Mouse (Mus musculus): ENCODE measurements at regions not wholly inside any gene's neighbourhood (a gene's known extent, or its start where the extent isn't known, plus 50 kb on each side); places are given as distances from the start of the nearest gene placed in this dataset.
"Not testable (repeated sequence)": the region's sequence is repeated elsewhere in the genome, so short reads cannot be mapped to it uniquely, and the experiment has no call there.

GRCm38 (mm10) chr5:3247333-3247732 is 94.0 kb upstream of the Cdk6 start:
- DNase-seq = no peak

- no peak for DNase-seq
These were observed 91.0 kb upstream of the Cdk6 start for GRCm38 (mm10) chr5:3250273-3250672.

- no peak for DNase-seq
These were observed 81.0 kb upstream of the Cdk6 start for GRCm38 (mm10) chr5:3260289-3260688.

GRCm38 (mm10) chr5:3264988-3265738 is 76.1 kb upstream of the Cdk6 start:
- DNase-seq = not testable (repeated sequence)

- no peak for DNase-seq
These were observed 74.3 kb upstream of the Cdk6 start for GRCm38 (mm10) chr5:3267021-3267420.

GRCm38 (mm10) chr5:3269760-3270159 is 71.5 kb upstream of the Cdk6 start:
- no peak for DNase-seq

GRCm38 (mm10) chr5:3273140-3273539 is 68.1 kb upstream of the Cdk6 start:
- DNase-seq = not testable (repeated sequence)

- DNase-seq = not testable (repeated sequence)
These were observed 64.0 kb upstream of the Cdk6 start for GRCm38 (mm10) chr5:3277241-3277640.

GRCm38 (mm10) chr5:3278956-3279355 is 62.3 kb upstream of the Cdk6 start:
- DNase-seq = not testable (repeated sequence)

- DNase-seq = not testable (repeated sequence)
These were observed 59.3 kb upstream of the Cdk6 start for GRCm38 (mm10) chr5:3281911-3282506.

- no peak for DNase-seq
These were observed 58.2 kb upstream of the Cdk6 start for GRCm38 (mm10) chr5:3283083-3283482.

- not testable (repeated sequence) for DNase-seq
These were observed 57.0 kb upstream of the Cdk6 start for GRCm38 (mm10) chr5:3284335-3284734.

GRCm38 (mm10) chr5:3289991-3290417 is 51.3 kb upstream of the Cdk6 start:
- DNase-seq = peak; percentile 37

Data from adrenal gland, postnatal 14 days (tissue).